Mouse (Mus musculus) liver, embryonic 14.5 days (tissue): ENCODE measurements at regions not wholly inside any gene's neighbourhood (a gene's known extent, or its start where the extent isn't known, plus 50 kb on each side); places are given as distances from the start of the nearest gene placed in this dataset.

Experiments used
- ATAC-seq: fragments of 200-750 bp; cut with Nextera tagmentation; 2 replicates; pipeline ENCODE4 v1.8.0; 2017; ENCODE audit warnings: moderate number of reproducible peaks, mild to moderate bottlenecking, moderate library complexity; ENCODE audit not compliant: insufficient read depth
- DNase-seq, 3 experiments: peaks; one replicate each; pipeline ENCODE4 v3.0.0-alpha.2; 2012 to 2013; ENCODE audit warnings: low read depth in 3 of 3, low spot score in 3 of 3
- H3K27ac ChIP-seq: fragments of 300-500 bp; sonication (generic); 2 replicates; pipeline ENCODE4 v1.5.1; 2014; ENCODE audit warnings: moderate library complexity, mild to moderate bottlenecking, control low read depth, inconsistent platforms
- H3K27me3 ChIP-seq: fragments of 300-500 bp; sonication (generic); 2 replicates; pipeline ENCODE4 v1.6.1; 2014; ENCODE audit warnings: mild to moderate bottlenecking, low read length, moderate library complexity; ENCODE audit not compliant: control insufficient read depth, insufficient read depth
- H3K36me3 ChIP-seq: fragments of 300-500 bp; sonication (generic); replicated peaks from 2 replicates; pipeline ENCODE4 v1.6.1; 2014; ENCODE audit warnings: low read depth; ENCODE audit not compliant: control insufficient read depth, insufficient read depth
- H3K4me1 ChIP-seq, 2 experiments: fragments of 200-500 bp in 1 of 2; fragments of 300-500 bp in 1 of 2; sonication (generic) in 1 of 2; replicated peaks; 2 replicates each; pipeline ENCODE4 v1.6.1; 2012 to 2014; ENCODE audit warnings: antibody characterized with exemption in 1 of 2, inconsistent platforms in 1 of 2, low read length in 1 of 2; ENCODE audit not compliant: control insufficient read depth in 2 of 2, insufficient read depth in 2 of 2
- H3K4me2 ChIP-seq: fragments of 300-500 bp; sonication (generic); 2 replicates; pipeline ENCODE4 v1.6.1; 2014; ENCODE audit warnings: low read depth, mild to moderate bottlenecking, control low read depth, moderate library complexity
- H3K4me3 ChIP-seq, 2 experiments: fragments of 200-500 bp in 1 of 2; fragments of 300-500 bp in 1 of 2; sonication (generic) in 1 of 2; 2 replicates each; pipeline ENCODE4 v1.5.1; 2012 to 2014; ENCODE audit warnings: low read depth in 2 of 2, low read length in 2 of 2, mild to moderate bottlenecking in 2 of 2, control low read depth in 1 of 2, inconsistent platforms in 1 of 2, moderate library complexity in 1 of 2; ENCODE audit not compliant: insufficient read depth in 1 of 2
- H3K9ac ChIP-seq: fragments of 300-500 bp; sonication (generic); replicated peaks from 2 replicates; pipeline ENCODE4 v1.6.1; 2014; ENCODE audit warnings: mild to moderate bottlenecking, control low read depth, moderate library complexity
- H3K9me3 ChIP-seq: fragments of 300-500 bp; sonication (generic); 2 replicates; pipeline ENCODE4 v1.6.1; 2016; ENCODE audit warnings: low read length, mixed read lengths; ENCODE audit not compliant: control insufficient read depth
- CTCF ChIP-seq: IDR thresholded peaks from 2 replicates; pipeline ENCODE4 v1.5.1; 2016; ENCODE audit warnings: antibody characterized with exemption, low read depth, control low read depth
- EP300 ChIP-seq: IDR thresholded peaks from 2 replicates; pipeline ENCODE4 v1.6.1; 2016; ENCODE audit warnings: antibody characterized with exemption, low read depth
- WGBS: fragments of 180-500 bp; shearing (Covaris S2); extraction: QIAGEN DNeasy Blood & Tissue Kit; methylation state at CpG from one replicate; pipeline ENCODE4 v1.1.7; 2014; ENCODE audit not compliant: insufficient replicate concordance; 5-methylcytosine and 5-hydroxymethylcytosine counted together

GRCm38 (mm10) chr14:24767316-24767715 is 280.4 kb downstream of the Rps24 start:
- DNase-seq (no peak), ATAC-seq (no peak)
- no peaks in the 10 kb centered on the region for H3K36me3 ChIP-seq
- no peaks in the 10 kb centered on the region for H3K9me3 ChIP-seq
- H3K27ac ChIP-seq: no peak overlapping the region
- WGBS: 61% methylated on average over 5 of the region's 5 CpGs
- no peak for TF ChIP-seq EP300
- no peak for TF ChIP-seq CTCF
- no peak overlapping the region for H3K4me2 ChIP-seq
- no peaks in the 10 kb centered on the region for H3K4me1 ChIP-seq
- no peak overlapping the region for H3K9ac ChIP-seq
- H3K27me3 ChIP-seq: no peaks in the 10 kb centered on the region
- H3K4me3 ChIP-seq: no peak overlapping the region

GRCm38 (mm10) chr14:24767964-24768363 is 281.0 kb downstream of the Rps24 start:
- no peak for TF ChIP-seq EP300
- TF ChIP-seq CTCF: no peak
- no peak overlapping the region for H3K9ac ChIP-seq
- no peak overlapping the region for H3K27ac ChIP-seq
- no peaks in the 10 kb centered on the region for H3K27me3 ChIP-seq
- no peak overlapping the region for H3K4me3 ChIP-seq
- no peaks in the 10 kb centered on the region for H3K4me1 ChIP-seq
- ATAC-seq: no peak
- no peaks in the 10 kb centered on the region for H3K9me3 ChIP-seq
- H3K36me3 ChIP-seq: no peaks in the 10 kb centered on the region
- DNase-seq: no peak
- WGBS: 68% methylated on average over 5 of the region's 5 CpGs
- no peak overlapping the region for H3K4me2 ChIP-seq

GRCm38 (mm10) chr14:24769451-24769850 is 282.5 kb downstream of the Rps24 start:
- no peak for TF ChIP-seq CTCF
- DNase-seq (no peak), ATAC-seq (no peak)
- H3K27ac ChIP-seq: no peak overlapping the region
- H3K36me3 ChIP-seq: no peaks in the 10 kb centered on the region
- no peaks in the 10 kb centered on the region for H3K4me1 ChIP-seq
- no peak overlapping the region for H3K4me2 ChIP-seq
- no peaks in the 10 kb centered on the region for H3K9me3 ChIP-seq
- H3K4me3 ChIP-seq: no peak overlapping the region
- no peak overlapping the region for H3K9ac ChIP-seq
- 47% methylated on average over 3 of the region's 3 CpGs for WGBS
- H3K27me3 ChIP-seq: no peaks in the 10 kb centered on the region

GRCm38 (mm10) chr14:24770015-24770977 is 283.4 kb downstream of the Rps24 start:
- ATAC-seq (no peak), DNase-seq (no peak)
- no peaks in the 10 kb centered on the region for H3K4me1 ChIP-seq
- H3K4me3 ChIP-seq: no peak overlapping the region
- H3K9me3 ChIP-seq: no peaks in the 10 kb centered on the region
- H3K27me3 ChIP-seq: no peaks in the 10 kb centered on the region
- H3K27ac ChIP-seq: no peak overlapping the region
- WGBS: 40% methylated on average over 11 of the region's 11 CpGs
- H3K9ac ChIP-seq: no peak overlapping the region
- H3K4me2 ChIP-seq: no peak overlapping the region
- no peaks in the 10 kb centered on the region for H3K36me3 ChIP-seq
- no peak for TF ChIP-seq EP300
- no peak for TF ChIP-seq CTCF

GRCm38 (mm10) chr14:24771663-24772062 is 284.7 kb downstream of the Rps24 start:
- DNase-seq (no peak), ATAC-seq (no peak)
- no peaks in the 10 kb centered on the region for H3K4me1 ChIP-seq
- no peaks in the 10 kb centered on the region for H3K36me3 ChIP-seq
- H3K4me3 ChIP-seq: no peak overlapping the region
- H3K9me3 ChIP-seq: no peaks in the 10 kb centered on the region
- no peak overlapping the region for H3K4me2 ChIP-seq
- no peak overlapping the region for H3K27ac ChIP-seq
- no peak for TF ChIP-seq EP300
- no peak for TF ChIP-seq CTCF
- no peaks in the 10 kb centered on the region for H3K27me3 ChIP-seq
- no peak overlapping the region for H3K9ac ChIP-seq
- 53% methylated on average over 1 of the region's 1 CpGs for WGBS
